Mouse (Mus musculus): ENCODE results near the gene Clca4b.
"Not testable (repeated sequence)": the region's sequence is repeated elsewhere in the genome, so short reads cannot be mapped to it uniquely, and the experiment has no call there.

The Clca4b gene

GRCm38 (mm10) chr3:144932335-144932734 is at the start of gene Clca4b:
Gene Clca4b (minus strand): TSS chr3:144932529.
- no peak for DNase-seq (ENCODE audit: low spot score in 2 of 2)

GRCm38 (mm10) chr3:144980551-144980950 is 48.2 kb upstream of the Clca4b start:
- no peak for DNase-seq (ENCODE audit: low spot score in 2 of 2)

DNA sequence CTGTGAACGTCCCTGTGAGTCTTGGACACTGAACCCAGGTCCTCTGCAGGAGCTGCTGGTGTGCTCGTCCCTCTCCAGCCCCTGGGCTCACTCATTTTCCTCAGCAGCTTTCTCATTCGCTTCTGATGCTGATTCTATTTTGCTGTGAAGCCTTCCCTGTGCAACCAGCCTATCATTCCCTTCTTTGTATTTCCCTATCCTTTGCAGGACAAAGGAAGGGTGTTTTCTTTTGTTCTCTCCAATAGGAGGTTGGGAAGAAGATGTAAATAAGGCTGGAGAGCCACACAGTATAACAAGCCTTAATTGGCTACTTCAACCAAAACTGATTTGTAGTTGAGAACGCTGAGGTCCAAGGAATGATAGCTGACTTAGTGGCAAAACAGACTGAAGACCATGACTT is 45.3 kb upstream of the Clca4b start:
- no peak for DNase-seq (ENCODE audit: low spot score in 2 of 2)

DNA sequence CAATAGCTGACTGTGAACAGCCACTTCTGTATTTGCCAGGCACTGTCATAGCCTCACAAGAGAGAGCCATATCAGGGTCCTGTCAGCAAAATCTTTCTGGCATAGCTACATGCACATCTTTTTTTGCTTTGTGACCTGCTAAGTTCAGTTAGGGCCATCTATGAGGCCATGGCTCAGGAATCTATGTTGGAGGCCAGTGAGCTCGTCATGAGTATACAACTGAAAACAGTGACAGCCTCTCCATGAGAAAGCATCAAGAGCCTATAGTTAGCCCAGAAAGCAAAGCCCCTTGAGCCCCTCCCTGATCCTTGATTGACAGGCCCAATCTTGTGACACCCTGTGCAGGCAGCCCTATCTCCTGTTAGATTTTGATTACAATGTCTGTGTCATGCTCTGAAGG is 43.8 kb upstream of the Clca4b start:
- DNase-seq (ENCODE audit: low spot score in 2 of 2), result no peak

GRCm38 (mm10) chr3:144974945-144975344 is 42.6 kb upstream of the Clca4b start, which contains the start of gene Clca4a:
Gene Clca4a (minus strand): TSS chr3:144975045.
- DNase-seq (ENCODE audit: low spot score in 2 of 2), result no peak

DNA sequence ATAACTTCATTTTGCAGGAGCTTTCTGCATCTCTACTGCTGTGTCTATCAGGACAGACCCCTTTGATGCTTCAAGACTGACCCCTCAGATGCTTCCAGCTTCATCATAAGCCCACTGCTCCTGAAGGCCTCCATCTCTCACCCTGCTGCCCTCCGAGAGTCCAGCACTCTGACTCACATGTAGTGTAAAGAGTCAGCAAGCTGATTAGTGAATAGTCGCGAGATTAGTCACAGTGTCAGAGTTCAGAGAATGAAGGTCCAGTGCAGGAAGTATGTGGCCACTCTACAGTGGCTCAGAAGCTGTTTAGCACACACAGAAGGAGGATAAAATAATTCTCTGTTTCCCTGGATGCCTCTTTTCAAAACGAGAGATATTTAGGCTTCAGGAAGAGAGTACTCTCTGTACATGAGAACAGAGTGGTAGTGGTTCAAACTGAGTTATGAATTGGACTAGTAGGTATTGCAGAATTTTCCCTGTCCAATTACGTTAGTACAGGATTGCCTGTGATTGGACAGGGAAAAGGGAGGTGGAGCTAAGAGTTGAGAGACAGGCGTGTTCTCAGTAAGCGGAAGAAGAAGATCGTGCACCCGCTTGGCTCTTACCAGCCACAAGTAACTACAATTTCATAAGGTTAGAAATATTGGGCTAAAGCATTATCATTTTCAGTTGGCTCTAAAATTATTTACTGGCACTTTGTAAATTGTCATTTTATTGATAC is 39.4 kb upstream of the Clca4b start:
- DNase-seq (ENCODE audit: low spot score in 2 of 2), result no peak

- DNase-seq (ENCODE audit: low spot score in 2 of 2), result no peak
Measured at GRCm38 (mm10) chr3:144969755-144970154, 37.4 kb upstream of the Clca4b start.

GRCm38 (mm10) chr3:144966074-144966473 is 33.7 kb upstream of the Clca4b start:
- no peak for DNase-seq (ENCODE audit: low spot score in 2 of 2)

DNA sequence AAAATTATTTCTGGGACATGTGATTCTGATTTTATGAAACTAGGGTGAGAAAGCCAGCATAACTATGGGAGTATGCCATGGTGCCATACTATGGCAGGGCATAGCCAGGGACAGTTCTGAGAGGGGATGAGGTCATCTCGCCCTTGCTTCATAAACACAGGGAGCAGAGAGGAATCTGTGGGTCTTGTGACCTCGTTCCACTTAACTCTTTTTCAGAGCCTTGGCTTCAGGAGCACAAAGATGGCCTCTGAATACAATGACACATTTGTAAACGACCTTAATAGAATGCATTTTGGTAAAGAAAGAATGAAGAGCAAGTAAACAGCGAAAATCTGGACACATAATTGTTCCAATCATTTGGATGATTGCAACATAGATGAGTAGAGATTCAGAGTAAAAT is 18.5 kb upstream of the Clca4b start:
- no peak for DNase-seq (ENCODE audit: low spot score in 2 of 2)

DNA sequence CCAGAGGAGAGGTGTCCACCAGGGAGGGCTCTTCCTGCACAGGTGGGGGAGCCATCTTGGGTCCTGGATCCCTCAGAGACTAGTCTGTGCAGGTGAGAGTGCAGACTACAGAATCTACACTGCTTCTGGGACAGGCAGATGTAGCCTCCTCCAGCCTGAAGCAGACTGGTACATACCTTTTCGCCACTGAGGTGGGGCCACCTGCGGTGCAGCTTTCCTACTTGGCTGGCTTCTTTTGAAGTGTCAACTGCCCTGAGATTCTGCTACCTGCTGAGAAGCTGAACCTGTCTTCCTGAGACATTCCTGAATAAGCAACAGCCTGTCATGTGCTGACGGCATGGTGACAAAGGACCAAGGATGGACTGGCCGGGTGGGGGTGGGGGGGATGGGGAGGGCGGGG is 15.0 kb upstream of the Clca4b start:
- DNase-seq (ENCODE audit: low spot score in 2 of 2), result not testable (repeated sequence)

GRCm38 (mm10) chr3:144933625-144934024 is 1.3 kb upstream of the Clca4b start:
- DNase-seq (ENCODE audit: low spot score in 2 of 2), result not testable (repeated sequence)

DNA sequence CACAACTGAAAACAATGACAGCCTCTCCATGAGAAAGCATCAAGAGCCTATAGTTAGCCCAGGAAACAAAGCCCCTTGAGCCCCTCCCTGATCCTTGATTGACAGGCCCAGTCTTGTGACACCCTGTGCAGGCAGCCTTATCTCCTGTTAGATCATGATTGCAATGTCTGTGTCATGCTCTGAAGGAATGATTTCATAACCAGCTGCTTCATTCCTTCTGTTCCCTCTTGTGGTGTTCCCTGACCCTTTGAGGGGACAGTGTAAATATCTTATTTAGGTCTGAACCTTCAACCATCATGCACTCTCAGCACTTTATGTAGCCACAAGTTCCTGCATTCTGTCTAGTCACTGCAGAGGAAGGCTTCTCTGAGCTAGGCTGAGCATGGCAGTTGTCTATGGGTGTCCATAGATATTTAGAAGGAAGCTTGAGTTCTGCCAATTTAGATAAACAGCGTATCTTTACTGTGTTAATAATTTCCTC is 722 bp upstream of the Clca4b start:
- no peak for DNase-seq (ENCODE audit: low spot score in 2 of 2)

- DNase-seq (ENCODE audit: low spot score in 2 of 2), result no peak
Measured at GRCm38 (mm10) chr3:144914014-144914413, 18.3 kb downstream of the Clca4b start.

DNA sequence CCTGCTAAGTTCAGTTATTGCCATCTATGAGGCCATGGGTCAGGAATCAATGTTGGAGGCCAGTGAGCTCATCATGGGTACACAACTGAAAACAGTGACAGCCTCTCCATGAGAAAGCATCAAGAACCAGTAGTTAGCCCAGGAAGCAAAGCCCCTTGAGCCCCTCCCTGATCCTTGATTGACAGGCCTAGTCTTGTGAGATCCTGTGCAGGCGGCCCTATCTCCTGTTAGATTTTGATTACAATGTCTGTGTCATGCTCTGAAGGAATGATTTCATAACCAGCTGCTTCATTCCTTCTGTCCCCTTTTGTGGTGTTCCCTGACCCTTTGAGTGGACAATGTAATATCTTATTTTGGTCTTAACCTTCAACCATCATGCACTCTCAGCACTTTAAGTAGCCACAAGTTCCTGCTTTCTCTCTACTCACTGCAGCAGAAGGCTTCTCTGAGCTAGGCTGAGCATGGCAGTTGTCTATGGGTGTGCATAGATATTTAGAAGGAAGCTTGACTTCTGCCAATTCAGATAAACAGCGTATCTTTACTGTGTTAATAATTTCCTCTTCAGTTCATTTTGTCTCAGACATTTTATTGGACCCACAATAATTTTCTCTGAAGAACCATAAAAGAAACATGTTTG is 35.2 kb downstream of the Clca4b start:
- no peak for DNase-seq (ENCODE audit: low spot score in 2 of 2)

- DNase-seq (ENCODE audit: low spot score in 2 of 2), result no peak
Measured at GRCm38 (mm10) chr3:144890246-144890758, 42.0 kb downstream of the Clca4b start.

- no peak for DNase-seq (ENCODE audit: low spot score in 2 of 2)
Measured at GRCm38 (mm10) chr3:144886957-144887356, 45.4 kb downstream of the Clca4b start.

- DNase-seq (ENCODE audit: low spot score in 2 of 2), result not testable (repeated sequence)
Measured at GRCm38 (mm10) chr3:144872012-144872411, 60.3 kb downstream of the Clca4b start.
